Mouse (Mus musculus) midbrain, embryonic 15.5 days (tissue): ENCODE data around the gene Saa2. TPM values are rescaled to one million over a fixed set of nuclear protein-coding genes. Genes with fewer than 3 reads are reported as not detected.

Experiments
- ATAC-seq: fragments of 200-750 bp; cut with Nextera tagmentation; replicated peaks from 2 replicates; pipeline ENCODE4 v1.8.0; 2017; ENCODE audit warnings: moderate TSS enrichment
- H3K27ac ChIP-seq: fragments of 300-500 bp; sonication (generic); 2 replicates; pipeline ENCODE4 v1.5.1; 2015; ENCODE audit warnings: mild to moderate bottlenecking, inconsistent platforms
- H3K27me3 ChIP-seq: fragments of 300-500 bp; sonication (generic); replicated peaks from 2 replicates; pipeline ENCODE4 v1.6.1; 2015; ENCODE audit warnings: inconsistent platforms
- H3K36me3 ChIP-seq: fragments of 300-500 bp; sonication (generic); replicated peaks from 2 replicates; pipeline ENCODE4 v1.6.1; 2015; ENCODE audit warnings: inconsistent platforms
- H3K4me1 ChIP-seq: fragments of 300-500 bp; sonication (generic); 2 replicates; pipeline ENCODE4 v1.6.1; 2015; ENCODE audit warnings: inconsistent platforms
- H3K4me2 ChIP-seq: fragments of 300-500 bp; sonication (generic); 2 replicates; pipeline ENCODE4 v1.6.1; 2015; ENCODE audit warnings: inconsistent platforms, mild to moderate bottlenecking, moderate library complexity
- H3K4me3 ChIP-seq: fragments of 300-500 bp; sonication (generic); 2 replicates; pipeline ENCODE4 v1.5.1; 2015; ENCODE audit warnings: mild to moderate bottlenecking, inconsistent platforms
- H3K9ac ChIP-seq: fragments of 300-500 bp; sonication (generic); 2 replicates; pipeline ENCODE4 v1.6.1; 2015; ENCODE audit warnings: mild to moderate bottlenecking, inconsistent platforms
- H3K9me3 ChIP-seq: fragments of 300-500 bp; sonication (generic); 2 replicates; pipeline ENCODE4 v1.6.1; 2016; ENCODE audit warnings: inconsistent platforms
- WGBS: fragments of 180-500 bp; shearing (Covaris S2); methylation state at CpG from one replicate; pipeline ENCODE4 v1.1.7; 2015; ENCODE audit warnings: mixed read lengths; 5-methylcytosine and 5-hydroxymethylcytosine counted together
- polyA plus RNA-seq: library from polyadenylated mRNA; unstranded; fragments of >200 nt; fragmentation: Nextera tagmentation; extraction: Ambion mirVana; gene quantifications from 2 replicates; pipeline ENCODE4 v1.2.1, GENCODE M21; 2015

Saa2 gene
- polyA plus RNA-seq: not detected in 2 replicates

- Histone ChIP-seq H3K4me2 (no peak within 1 kb of the TSS), H3K36me3 (no peaks in the 10 kb centered on the region), H3K9me3 (no peaks in the 10 kb centered on the region), H3K27me3 (no peaks in the 10 kb centered on the region), H3K4me1 (peaks cover 4% of the 10 kb centered on the region; the same call in 1 of the 2 replicates), H3K27ac (no peak within 1 kb of the TSS), H3K4me3 (no peak within 1 kb of the TSS), H3K9ac (no peak within 1 kb of the TSS)
- ATAC-seq: no peak
- 79% methylated on average over 3 of the region's 3 CpGs for WGBS
These were observed at the start of gene Saa2 for GRCm38 (mm10) chr7:46751490-46751889. Saa2 (plus strand) TSS chr7:46751790.

- Histone ChIP-seq H3K4me3 (peak within 1 kb of the TSS; percentile 76), H3K27me3 (no peaks in the 10 kb centered on the region), H3K4me2 (peak within 1 kb of the TSS; percentile 52), H3K4me1 (peaks cover 9% of the 10 kb centered on the region), H3K9ac (peak within 1 kb of the TSS; percentile 85), H3K9me3 (no peaks in the 10 kb centered on the region), H3K27ac (peak within 1 kb of the TSS; percentile 84), H3K36me3 (no peaks in the 10 kb centered on the region; the same call in 1 of the 2 replicates)
- WGBS: under 1% methylated on average over 35 of the region's 38 CpGs
- ATAC-seq: peak; percentile 98
These were observed 41.2 kb upstream of the Saa2 start, which contains the start of gene Saal1 for GRCm38 (mm10) chr7:46710390-46710844. Saal1 (minus strand) TSS chr7:46710680.

DNA sequence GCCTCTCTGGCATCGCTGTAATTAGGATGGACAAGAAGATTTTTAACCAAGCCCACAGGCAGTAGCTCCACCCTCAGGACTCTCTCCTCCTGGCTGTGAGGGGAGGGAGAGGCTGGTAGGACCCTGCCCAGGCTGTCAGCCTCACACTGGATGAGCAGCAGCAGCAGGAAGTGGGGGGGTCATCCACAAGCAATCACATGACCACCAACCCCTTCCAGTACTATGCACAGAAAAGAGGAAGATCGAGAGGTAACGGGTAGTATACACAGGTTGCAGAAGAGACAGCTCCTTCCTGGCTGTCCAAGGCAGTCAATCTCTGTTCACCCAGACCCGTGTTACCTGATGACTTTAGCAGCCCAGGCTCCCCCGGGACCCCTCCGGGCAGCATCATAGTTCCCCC is 39.3 kb upstream of the Saa2 start:
- Histone ChIP-seq H3K4me3 (no peak overlapping the region), H3K27ac (no peak overlapping the region), H3K36me3 (no peaks in the 10 kb centered on the region), H3K4me2 (no peak overlapping the region), H3K9me3 (no peaks in the 10 kb centered on the region), H3K27me3 (no peaks in the 10 kb centered on the region), H3K9ac (no peak overlapping the region), H3K4me1 (peaks cover 9% of the 10 kb centered on the region)
- 78% methylated on average over 6 of the region's 6 CpGs for whole genome bisulfite sequencing
- no peak for ATAC-seq

GRCm38 (mm10) chr7:46714518-46714917 is 37.1 kb upstream of the Saa2 start:
- Histone ChIP-seq H3K9me3 (no peaks in the 10 kb centered on the region), H3K27me3 (no peaks in the 10 kb centered on the region), H3K4me3 (no peak overlapping the region), H3K4me1 (peaks cover 3% of the 10 kb centered on the region), H3K36me3 (no peaks in the 10 kb centered on the region), H3K4me2 (no peak overlapping the region), H3K9ac (no peak overlapping the region), H3K27ac (no peak overlapping the region)
- 28% methylated on average over 6 of the region's 6 CpGs for WGBS
- no peak for ATAC-seq

- Histone ChIP-seq H3K4me1 (no peaks in the 10 kb centered on the region), H3K27me3 (no peaks in the 10 kb centered on the region; the same call in 1 of the 2 replicates), H3K27ac (no peak within 1 kb of the TSS), H3K4me2 (no peak within 1 kb of the TSS), H3K36me3 (no peaks in the 10 kb centered on the region), H3K9me3 (no peaks in the 10 kb centered on the region), H3K9ac (no peak within 1 kb of the TSS), H3K4me3 (no peak within 1 kb of the TSS)
- ATAC-seq: no peak
- WGBS: 90% methylated on average over 5 of the region's 5 CpGs
These were observed 36.0 kb upstream of the Saa2 start, which contains the start of gene Saa3 for GRCm38 (mm10) chr7:46715600-46715999. Saa3 (minus strand) TSS chr7:46715700.

DNA sequence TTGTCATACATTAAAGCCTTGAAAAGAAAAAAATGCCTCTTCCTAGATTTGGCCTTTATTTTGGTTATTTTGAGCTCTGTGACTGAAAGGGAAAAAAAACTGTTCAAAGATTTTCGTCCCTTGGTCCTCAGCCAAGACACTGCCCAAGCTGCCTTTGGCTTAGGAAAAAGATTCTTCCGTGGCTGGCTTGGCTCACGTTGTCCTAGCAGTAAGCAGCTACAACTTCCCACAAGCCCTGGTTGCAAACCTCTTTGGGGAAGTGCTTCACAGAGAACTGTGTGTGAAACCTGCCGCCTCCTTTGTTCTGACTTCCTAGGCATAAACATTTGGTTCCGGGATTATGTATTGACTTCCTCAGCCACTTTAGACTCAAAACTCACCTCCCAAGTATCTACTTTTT is 34.7 kb upstream of the Saa2 start:
- no peak overlapping the region for H3K27ac ChIP-seq
- no peaks in the 10 kb centered on the region for H3K9me3 ChIP-seq
- H3K4me2 ChIP-seq: no peak overlapping the region
- no peaks in the 10 kb centered on the region for H3K36me3 ChIP-seq
- ATAC-seq: no peak
- H3K4me3 ChIP-seq: no peak overlapping the region
- no peaks in the 10 kb centered on the region for H3K4me1 ChIP-seq
- 62% methylated on average over 5 of the region's 5 CpGs for WGBS
- H3K9ac ChIP-seq: no peak overlapping the region
- no peaks in the 10 kb centered on the region; the same call in 1 of the 2 replicates for H3K27me3 ChIP-seq

GRCm38 (mm10) chr7:46718591-46719270 is 32.9 kb upstream of the Saa2 start:
- H3K4me2 ChIP-seq: no peak overlapping the region
- 83% methylated on average over 7 of the region's 7 CpGs for WGBS
- no peak overlapping the region for H3K27ac ChIP-seq

GRCm38 (mm10) chr7:46719526-46719925 is 32.1 kb upstream of the Saa2 start:
- WGBS: 82% methylated on average over 7 of the region's 7 CpGs
- ATAC-seq: no peak
- H3K36me3 ChIP-seq: no peaks in the 10 kb centered on the region
- H3K4me3 ChIP-seq: no peak overlapping the region
- no peak overlapping the region for H3K9ac ChIP-seq
- H3K9me3 ChIP-seq: no peaks in the 10 kb centered on the region
- no peaks in the 10 kb centered on the region; the same call in 1 of the 2 replicates for H3K27me3 ChIP-seq
- no peak overlapping the region for H3K27ac ChIP-seq
- H3K4me1 ChIP-seq: no peaks in the 10 kb centered on the region
- H3K4me2 ChIP-seq: no peak overlapping the region

More at GRCm38 (mm10) chr7:46718591-46719270, 32.9 kb upstream of the Saa2 start:
- no peaks in the 10 kb centered on the region for H3K9me3 ChIP-seq
- H3K27me3 ChIP-seq: no peaks in the 10 kb centered on the region; the same call in 1 of the 2 replicates
- H3K9ac ChIP-seq: no peak overlapping the region
- no peak overlapping the region for H3K4me3 ChIP-seq
- ATAC-seq: no peak
- H3K36me3 ChIP-seq: no peaks in the 10 kb centered on the region
- no peaks in the 10 kb centered on the region for H3K4me1 ChIP-seq

GRCm38 (mm10) chr7:46720460-46720859 is 31.1 kb upstream of the Saa2 start:
- Histone ChIP-seq H3K9ac (no peak overlapping the region), H3K4me2 (no peak overlapping the region), H3K36me3 (no peaks in the 10 kb centered on the region), H3K4me3 (no peak overlapping the region), H3K27me3 (no peaks in the 10 kb centered on the region; the same call in 1 of the 2 replicates), H3K9me3 (no peaks in the 10 kb centered on the region), H3K27ac (no peak overlapping the region), H3K4me1 (no peaks in the 10 kb centered on the region)
- ATAC-seq: no peak
- 81% methylated on average over 9 of the region's 9 CpGs for WGBS

DNA sequence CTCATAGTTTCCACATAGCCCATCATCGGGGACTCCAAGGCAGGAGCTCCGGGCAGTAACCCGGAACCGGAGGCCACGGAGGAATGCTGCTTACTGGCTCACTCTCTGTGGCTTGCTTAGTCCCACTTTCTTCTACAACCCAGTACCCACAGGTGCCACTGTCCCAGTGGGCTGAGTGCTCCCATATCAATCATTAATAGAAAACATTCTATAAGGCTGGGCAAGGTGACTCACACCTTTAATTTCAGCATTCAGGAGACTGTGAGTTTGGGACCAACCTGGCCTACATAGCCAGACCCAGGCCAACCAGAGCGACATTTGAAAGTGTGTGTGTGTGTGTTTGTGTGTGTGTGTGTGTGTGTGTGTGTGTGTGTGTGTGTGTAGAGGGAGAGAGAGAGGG is 28.2 kb upstream of the Saa2 start:
- WGBS: 93% methylated on average over 6 of the region's 6 CpGs
- Histone ChIP-seq H3K4me2 (no peak overlapping the region), H3K27me3 (no peaks in the 10 kb centered on the region; the same call in 1 of the 2 replicates), H3K4me1 (no peaks in the 10 kb centered on the region), H3K9me3 (no peaks in the 10 kb centered on the region), H3K4me3 (no peak overlapping the region), H3K27ac (no peak overlapping the region), H3K36me3 (no peaks in the 10 kb centered on the region), H3K9ac (no peak overlapping the region)
- ATAC-seq: no peak

DNA sequence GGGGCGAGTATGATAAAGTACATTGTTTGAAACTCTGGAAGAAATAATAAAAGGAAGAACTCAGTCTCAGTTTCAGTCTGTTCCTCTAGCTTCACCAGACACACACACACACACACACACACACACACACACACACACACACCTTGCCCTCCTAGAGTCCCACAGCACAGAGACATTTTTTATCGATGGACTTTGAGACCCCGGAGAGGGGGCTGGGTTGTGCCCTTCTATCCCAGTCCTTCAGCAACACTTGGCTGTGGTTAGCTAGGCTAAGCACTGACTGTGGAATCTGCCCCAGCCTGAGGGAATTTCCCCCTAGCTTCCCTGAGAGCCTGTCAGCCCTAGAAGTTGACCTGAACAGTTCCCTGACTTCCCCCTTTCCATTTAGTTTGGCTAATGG is 27.7 kb upstream of the Saa2 start:
- no peaks in the 10 kb centered on the region; the same call in 1 of the 2 replicates for H3K27me3 ChIP-seq
- 94% methylated on average over 3 of the region's 3 CpGs for WGBS
- no peak overlapping the region for H3K4me3 ChIP-seq
- H3K27ac ChIP-seq: no peak overlapping the region
- H3K4me2 ChIP-seq: no peak overlapping the region
- H3K9ac ChIP-seq: no peak overlapping the region
- no peaks in the 10 kb centered on the region for H3K4me1 ChIP-seq
- H3K9me3 ChIP-seq: no peaks in the 10 kb centered on the region
- no peak for ATAC-seq
- H3K36me3 ChIP-seq: no peaks in the 10 kb centered on the region

GRCm38 (mm10) chr7:46724396-46724795 is 27.2 kb upstream of the Saa2 start:
- Histone ChIP-seq H3K27ac (no peak overlapping the region), H3K9me3 (no peaks in the 10 kb centered on the region), H3K4me1 (no peaks in the 10 kb centered on the region), H3K27me3 (no peaks in the 10 kb centered on the region; the same call in 1 of the 2 replicates), H3K36me3 (no peaks in the 10 kb centered on the region), H3K9ac (no peak overlapping the region), H3K4me3 (no peak overlapping the region), H3K4me2 (no peak overlapping the region)
- 78% methylated on average over 5 of the region's 5 CpGs for WGBS
- no peak for ATAC-seq

- no peaks in the 10 kb centered on the region for H3K4me1 ChIP-seq
- H3K27ac ChIP-seq: no peak overlapping the region
- no peaks in the 10 kb centered on the region for H3K27me3 ChIP-seq
- H3K36me3 ChIP-seq: no peaks in the 10 kb centered on the region
- H3K4me3 ChIP-seq: no peak overlapping the region
- no peaks in the 10 kb centered on the region for H3K9me3 ChIP-seq
- no peak overlapping the region for H3K4me2 ChIP-seq
- 93% methylated on average over 1 of the region's 1 CpGs for WGBS
- ATAC-seq: no peak
- H3K9ac ChIP-seq: no peak overlapping the region
These were observed 24.0 kb upstream of the Saa2 start for GRCm38 (mm10) chr7:46727584-46727983.
